Mouse (Mus musculus) ovary, postnatal 36 days (tissue): ENCODE results near the gene Adam17.

ENCODE experiments used
- DNase-seq: peaks from one replicate; pipeline ENCODE4 v3.0.0; 2022; ENCODE audit warnings: low spot score, mixed read lengths

Gene Adam17

DNA sequence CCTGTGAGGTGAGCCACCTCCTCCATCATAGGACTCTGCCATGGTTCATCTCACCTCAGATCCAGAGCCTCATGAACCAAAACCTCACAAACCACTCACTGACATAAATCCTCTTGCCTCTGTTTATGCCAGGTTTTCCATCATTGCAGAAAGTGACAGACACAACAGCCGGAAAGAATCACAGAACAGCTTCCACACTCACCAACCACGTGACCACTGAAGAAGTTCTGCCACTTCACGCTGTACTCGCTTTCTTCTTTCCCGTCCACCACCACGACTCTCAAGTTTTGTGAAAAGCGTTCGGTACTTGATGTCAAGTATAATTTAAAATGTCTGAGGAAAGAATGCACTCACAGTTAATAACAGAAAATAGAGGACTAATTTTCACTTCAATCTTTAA, 19.8 kb downstream of the Adam17 start:
- DNase-seq, result no peak

DNA sequence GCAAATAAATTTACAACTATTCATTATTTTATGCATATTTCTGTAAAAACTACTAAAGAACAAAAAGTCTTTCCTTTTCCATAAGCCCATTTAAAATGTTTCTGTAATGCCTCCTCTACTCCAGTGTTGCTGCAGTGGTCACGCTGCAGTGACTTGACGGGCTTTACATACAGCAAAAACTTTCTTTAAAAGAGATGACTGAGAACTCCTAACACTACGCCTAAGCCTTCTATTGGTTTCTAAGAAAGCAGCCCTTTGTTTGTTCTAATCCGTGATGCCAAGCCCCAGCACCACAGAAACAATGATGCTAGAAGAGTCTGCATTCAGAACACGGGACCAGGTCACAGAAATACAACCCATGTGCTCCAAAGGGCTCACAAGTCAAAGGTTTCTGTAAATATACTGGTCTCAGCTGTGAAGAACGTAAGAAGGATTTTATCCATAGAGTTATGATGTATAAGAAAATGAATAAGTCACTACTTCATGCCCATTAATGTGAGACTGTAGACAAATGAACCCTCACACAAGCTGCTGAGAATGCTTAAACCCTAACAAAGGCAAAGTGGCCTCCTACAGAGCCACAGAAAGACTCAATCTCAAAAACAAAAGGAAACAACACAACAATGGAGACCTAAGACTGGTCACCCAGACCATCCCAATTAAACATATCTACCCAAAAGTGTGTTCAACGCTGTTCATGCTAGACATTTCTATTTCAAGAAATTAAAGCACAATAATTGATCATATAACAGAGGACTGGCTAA, 23.1 kb downstream of the Adam17 start:
- no peak for DNase-seq

- no peak for DNase-seq
Observed at GRCm38 (mm10) chr12:21346972-21347371, 26.5 kb downstream of the Adam17 start.

- DNase-seq, result no peak
Observed at GRCm38 (mm10) chr12:21340674-21341073, 32.8 kb downstream of the Adam17 start.

DNA sequence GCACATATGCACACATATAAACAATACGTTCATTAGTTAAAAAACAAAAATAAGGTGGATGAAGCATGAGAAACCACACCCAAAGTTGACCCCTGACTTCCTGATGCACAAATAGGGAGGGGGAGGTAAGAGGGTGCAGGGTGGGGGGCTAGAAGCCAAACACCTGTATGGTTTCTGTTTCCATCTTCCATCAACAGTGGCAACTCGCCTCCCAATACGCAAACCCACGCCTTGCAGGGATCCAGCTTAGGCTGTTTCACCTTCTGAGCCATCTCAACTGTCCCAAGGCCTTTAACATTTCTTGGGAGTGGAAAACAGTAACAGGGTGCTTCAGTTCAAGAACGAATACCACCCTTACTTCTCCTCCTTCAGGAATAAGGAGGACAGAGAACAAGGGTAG, 36.3 kb downstream of the Adam17 start:
- no peak for DNase-seq

- no peak for DNase-seq
Observed at GRCm38 (mm10) chr12:21335869-21336268, 37.6 kb downstream of the Adam17 start.

GRCm38 (mm10) chr12:21333766-21334165, 39.7 kb downstream of the Adam17 start:
- no peak for DNase-seq

DNA sequence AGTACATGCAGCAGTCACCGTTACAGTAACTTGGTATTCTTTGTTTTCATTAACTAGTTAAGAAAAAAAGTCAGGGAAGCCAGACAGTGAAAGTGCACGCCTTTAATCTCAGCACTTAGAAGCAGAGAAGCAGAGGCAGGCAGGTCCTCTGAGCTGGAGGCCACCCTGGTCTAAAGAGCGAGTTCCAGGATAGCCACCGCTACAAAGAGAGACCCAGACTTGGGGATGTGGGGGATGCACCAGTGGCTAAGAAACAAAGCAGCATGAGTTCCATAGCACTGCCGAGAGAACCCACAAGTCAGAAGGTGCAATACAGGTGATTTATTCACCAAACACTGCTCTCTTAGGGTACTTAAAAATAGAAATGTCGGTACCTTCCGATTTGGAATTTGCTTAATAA, 40.4 kb downstream of the Adam17 start:
- no peak for DNase-seq

GRCm38 (mm10) chr12:21331711-21332110, 41.7 kb downstream of the Adam17 start:
- DNase-seq, result no peak

DNA sequence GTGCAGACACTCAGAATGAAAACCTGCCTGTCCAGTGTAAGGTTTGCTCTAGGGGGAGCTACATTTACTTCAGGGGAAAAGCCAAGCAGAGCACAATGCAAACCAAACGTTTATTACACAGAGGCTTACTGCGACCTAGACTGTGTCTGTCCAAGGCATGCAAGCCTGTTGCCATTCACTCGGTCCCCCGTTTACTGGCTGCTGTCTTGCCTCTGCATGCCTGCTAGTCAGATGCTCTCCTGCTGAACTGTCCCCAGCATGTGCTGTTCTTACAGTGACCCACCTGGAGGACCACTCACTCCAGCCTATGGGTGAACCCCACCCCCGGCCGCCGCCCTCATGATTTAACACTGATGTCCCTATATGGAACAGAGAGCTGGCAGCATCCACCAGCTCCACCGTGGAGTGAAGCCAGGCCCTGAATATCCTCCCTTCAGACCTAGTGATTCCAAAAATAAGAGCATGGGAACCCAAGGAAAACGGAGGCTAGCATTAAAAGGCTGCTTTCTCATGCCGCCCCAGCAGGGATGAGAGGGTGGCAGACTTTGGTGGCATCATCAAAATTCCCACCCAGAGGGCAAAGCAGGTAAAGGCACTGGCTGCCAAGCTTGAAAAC, 42.4 kb downstream of the Adam17 start:
- no peak for DNase-seq

DNA sequence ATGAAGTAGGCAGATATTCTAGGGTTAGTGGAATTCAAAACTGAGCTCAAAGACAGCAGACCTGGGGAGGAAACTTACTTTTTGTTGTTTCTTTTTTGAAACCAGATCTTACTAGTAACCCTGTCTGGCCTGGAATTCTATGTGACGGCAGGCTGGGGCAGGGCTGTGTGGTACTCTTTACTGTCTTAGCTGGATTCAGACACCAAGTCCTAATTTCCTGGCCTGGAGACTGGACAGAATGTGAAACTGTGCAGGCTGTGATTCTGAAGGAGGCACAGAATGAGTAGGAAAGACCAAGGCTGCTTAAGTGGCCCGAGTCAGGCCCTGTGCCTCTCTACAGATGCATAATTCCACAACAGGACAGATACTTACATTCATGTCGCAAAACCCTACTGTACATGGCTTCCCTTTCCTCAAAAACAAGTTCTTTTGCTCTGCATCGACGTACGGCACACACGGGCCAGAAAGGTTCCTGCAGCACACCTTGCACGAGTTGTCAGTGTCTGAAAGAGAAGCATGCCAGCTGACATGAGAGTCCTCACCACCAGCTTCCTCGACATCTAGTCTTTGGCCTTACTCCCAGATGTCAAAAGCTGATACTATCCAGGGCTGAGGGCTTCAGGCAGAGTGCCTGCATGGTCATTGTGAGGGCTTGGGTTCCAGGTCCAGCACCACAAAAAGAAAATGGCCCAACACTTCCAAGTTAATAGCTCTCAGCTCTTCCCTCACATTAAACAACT, 43.6 kb downstream of the Adam17 start:
- DNase-seq, result no peak

- DNase-seq, result no peak
Observed at GRCm38 (mm10) chr12:21326325-21326724, 47.1 kb downstream of the Adam17 start.

GRCm38 (mm10) chr12:21325266-21325665, 48.2 kb downstream of the Adam17 start:
- DNase-seq, result no peak

- DNase-seq, result no peak
Observed at GRCm38 (mm10) chr12:21324101-21324500, 49.3 kb downstream of the Adam17 start.

DNA sequence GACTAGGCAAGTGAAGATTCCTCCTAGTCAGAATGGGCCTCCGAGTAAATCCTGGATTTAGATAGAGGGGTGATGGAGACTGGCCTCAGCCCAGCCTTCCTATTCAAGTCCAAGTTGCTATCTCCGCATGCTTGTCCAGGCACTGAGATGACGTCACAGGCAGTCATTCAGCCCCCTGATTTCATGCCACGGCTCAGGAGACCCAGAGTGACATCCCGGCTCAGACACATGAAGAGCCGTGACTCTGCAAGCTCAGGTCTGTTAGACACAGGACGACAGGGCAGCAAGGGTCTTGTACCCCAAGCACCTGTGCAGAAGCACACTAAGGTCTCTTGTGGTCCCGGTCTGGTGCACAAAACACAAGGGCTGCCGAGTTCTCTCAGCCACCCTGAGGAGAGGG, 50.6 kb downstream of the Adam17 start:
- DNase-seq, result no peak

DNA sequence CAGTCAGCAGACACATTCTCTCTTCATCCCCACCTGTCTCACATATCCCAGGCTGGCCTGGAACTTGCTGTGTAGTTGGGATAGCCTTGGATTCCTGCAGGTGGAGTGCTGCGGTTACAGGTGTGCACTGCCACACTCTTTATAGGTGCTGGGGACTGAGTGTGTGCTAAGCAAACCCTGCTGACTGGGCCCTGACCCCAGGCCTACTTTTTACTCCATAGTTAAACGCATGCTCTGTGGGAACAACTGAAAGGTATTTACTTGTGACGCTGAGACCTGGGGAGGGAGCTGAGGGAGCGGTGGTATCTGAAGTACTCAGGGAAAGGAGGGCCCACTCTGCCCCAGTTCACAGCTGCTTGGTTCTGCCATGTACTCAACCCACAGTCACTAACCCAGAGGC, 51.1 kb downstream of the Adam17 start:
- DNase-seq, result no peak

DNA sequence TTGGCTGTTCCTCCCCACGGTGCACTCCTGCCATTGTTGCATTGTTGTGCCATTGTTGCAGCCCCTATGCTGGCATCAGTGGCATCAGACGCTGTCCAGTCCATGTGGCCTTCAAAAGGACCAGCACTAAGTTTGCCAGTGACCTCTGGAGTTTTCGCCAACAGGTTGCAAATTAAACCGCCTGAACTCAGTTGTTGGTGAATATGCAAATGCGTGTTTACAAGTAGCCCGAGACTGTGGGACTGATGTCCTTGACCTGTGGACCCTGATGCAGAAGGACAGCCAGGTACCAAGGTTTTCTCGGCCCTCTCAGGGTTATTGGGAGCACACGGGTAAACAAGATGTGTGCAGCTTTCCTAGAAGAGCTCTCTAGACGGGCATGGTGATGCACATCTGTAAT, 52.3 kb downstream of the Adam17 start:
- DNase-seq, result no peak

- no peak for DNase-seq
Observed at GRCm38 (mm10) chr12:21320317-21320716, 53.1 kb downstream of the Adam17 start.

GRCm38 (mm10) chr12:21318143-21318895, 55.1 kb downstream of the Adam17 start:
- DNase-seq, result peak; percentile 57

DNA sequence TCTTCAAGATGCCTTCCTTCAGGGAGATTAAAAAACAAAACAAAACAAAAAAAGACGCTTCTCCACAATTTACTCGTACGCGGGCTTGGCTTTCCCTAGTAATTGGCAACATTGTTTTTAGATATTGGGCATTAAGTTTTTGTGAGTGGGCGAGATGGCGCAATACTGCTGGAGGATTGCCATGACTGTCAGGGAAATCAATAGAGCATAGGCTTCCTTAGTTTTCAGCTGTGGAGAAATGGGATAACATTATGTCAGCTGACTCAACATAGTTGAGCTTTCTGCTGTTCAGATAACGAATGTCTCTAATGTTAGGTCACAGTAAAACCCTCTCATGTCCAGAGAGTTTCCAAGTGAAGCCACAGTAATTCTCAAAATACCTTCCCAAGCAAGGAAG, 56.6 kb downstream of the Adam17 start:
- DNase-seq, result no peak

GRCm38 (mm10) chr12:21315923-21316868, 57.2 kb downstream of the Adam17 start, which contains the start of gene Iah1:
Gene Iah1, plus strand, starts transcription at chr12:21316389.
- DNase-seq, result peak; percentile 86
